Mouse (Mus musculus) hindbrain, embryonic 16.5 days (tissue): ENCODE data around the gene Bora. TPM values are rescaled to one million over a fixed set of nuclear protein-coding genes. Genes with fewer than 3 reads are reported as not detected.

Experiments used
- ATAC-seq: fragments of 200-750 bp; cut with Nextera tagmentation; 2 replicates; pipeline ENCODE4 v1.8.0; 2017; ENCODE audit warnings: moderate TSS enrichment, moderate library complexity
- H3K27ac ChIP-seq: fragments of 300-500 bp; sonication (generic); 2 replicates; pipeline ENCODE4 v1.5.1; 2014; ENCODE audit warnings: low read depth, mild to moderate bottlenecking, control low read depth, low read length, moderate library complexity
- H3K27me3 ChIP-seq: fragments of 300-500 bp; sonication (generic); replicated peaks from 2 replicates; pipeline ENCODE4 v1.6.1; 2014; ENCODE audit warnings: low read length; ENCODE audit not compliant: control insufficient read depth, insufficient read depth
- H3K36me3 ChIP-seq: fragments of 300-500 bp; sonication (generic); 2 replicates; pipeline ENCODE4 v1.6.1; 2014; ENCODE audit warnings: mild to moderate bottlenecking, low read length, moderate library complexity, mixed read lengths; ENCODE audit not compliant: control insufficient read depth, insufficient read depth
- H3K4me1 ChIP-seq: fragments of 300-500 bp; sonication (generic); 2 replicates; pipeline ENCODE4 v1.6.1; 2014; ENCODE audit warnings: low read depth, low read length; ENCODE audit not compliant: control insufficient read depth, insufficient read depth
- H3K4me2 ChIP-seq: fragments of 300-500 bp; sonication (generic); 2 replicates; pipeline ENCODE4 v1.6.1; 2014; ENCODE audit warnings: mild to moderate bottlenecking, low read length, control low read depth, moderate library complexity
- H3K4me3 ChIP-seq: fragments of 300-500 bp; sonication (generic); 2 replicates; pipeline ENCODE4 v1.5.1; 2014; ENCODE audit warnings: mild to moderate bottlenecking, low read length, control low read depth, moderate library complexity
- H3K9ac ChIP-seq: fragments of 300-500 bp; sonication (generic); 2 replicates; pipeline ENCODE4 v1.6.1; 2014; ENCODE audit warnings: low read depth, mild to moderate bottlenecking, control low read depth, low read length, moderate library complexity
- H3K9me3 ChIP-seq: fragments of 300-500 bp; sonication (generic); 2 replicates; pipeline ENCODE4 v1.6.1; 2014; ENCODE audit warnings: mild to moderate bottlenecking, low read length, moderate library complexity; ENCODE audit not compliant: control insufficient read depth
- WGBS: fragments of 180-500 bp; shearing (Covaris S2); extraction: QIAGEN DNeasy Blood & Tissue Kit; methylation state at CpG from one replicate; pipeline ENCODE4 v1.1.7; 2014; 5-methylcytosine and 5-hydroxymethylcytosine counted together
- polyA plus RNA-seq: library from polyadenylated mRNA; unstranded; fragments of >200 nt; fragmentation: Nextera tagmentation; extraction: Ambion mirVana; gene quantifications from 2 replicates; pipeline ENCODE4 v1.2.1, GENCODE M21; 2015

Gene Bora
- polyA plus RNA-seq: 14.4 and 15.3 TPM in 2 replicates

GRCm38 (mm10) chr14:99046031-99046781 is at the start of gene Bora, which contains the start of gene Mzt1:
Gene Bora, plus strand, starts transcription at chr14:99046222.
Gene Mzt1, minus strand, starts transcription at chr14:99046134.
- Histone ChIP-seq H3K4me2 (peak within 1 kb of the TSS; percentile 93), H3K27ac (peak within 1 kb of the TSS; percentile 86), H3K27me3 (no peaks in the 10 kb centered on the region), H3K4me1 (peaks cover 22% of the 10 kb centered on the region), H3K9me3 (no peaks in the 10 kb centered on the region), H3K36me3 (no peaks in the 10 kb centered on the region), H3K9ac (peak within 1 kb of the TSS; percentile 97), H3K4me3 (peak within 1 kb of the TSS; percentile 98)
- ATAC-seq: peak; percentile 97
- WGBS: under 1% methylated on average over 71 of the region's 81 CpGs

GRCm38 (mm10) chr14:99010224-99010919 is 35.6 kb upstream of the Bora start:
- H3K9ac ChIP-seq: no peak overlapping the region
- WGBS: 59% methylated on average over 8 of the region's 8 CpGs
- H3K27ac ChIP-seq: no peak overlapping the region
- H3K4me1 ChIP-seq: no peaks in the 10 kb centered on the region
- ATAC-seq: no peak
- no peak overlapping the region for H3K4me2 ChIP-seq
- no peaks in the 10 kb centered on the region for H3K9me3 ChIP-seq
- no peak overlapping the region for H3K4me3 ChIP-seq
- no peaks in the 10 kb centered on the region for H3K27me3 ChIP-seq
- H3K36me3 ChIP-seq: no peaks in the 10 kb centered on the region

GRCm38 (mm10) chr14:99010920-99011313 is 35.1 kb upstream of the Bora start:
- Histone ChIP-seq H3K36me3 (no peaks in the 10 kb centered on the region), H3K4me2 (no peak overlapping the region), H3K9ac (no peak overlapping the region), H3K9me3 (no peaks in the 10 kb centered on the region), H3K4me3 (no peak overlapping the region), H3K27me3 (no peaks in the 10 kb centered on the region), H3K27ac (no peak overlapping the region), H3K4me1 (no peaks in the 10 kb centered on the region)
- WGBS: 65% methylated on average over 2 of the region's 2 CpGs
- ATAC-seq: no peak

GRCm38 (mm10) chr14:99018691-99019090 is 27.3 kb upstream of the Bora start:
- no peak overlapping the region for H3K4me3 ChIP-seq
- no peak overlapping the region for H3K9ac ChIP-seq
- 86% methylated on average over 7 of the region's 7 CpGs for WGBS
- H3K27me3 ChIP-seq: no peaks in the 10 kb centered on the region
- H3K27ac ChIP-seq: no peak overlapping the region
- no peak for ATAC-seq
- H3K36me3 ChIP-seq: no peaks in the 10 kb centered on the region
- no peaks in the 10 kb centered on the region for H3K4me1 ChIP-seq
- H3K4me2 ChIP-seq: no peak overlapping the region
- H3K9me3 ChIP-seq: no peaks in the 10 kb centered on the region

GRCm38 (mm10) chr14:99019136-99019808 is 26.8 kb upstream of the Bora start:
- H3K9ac ChIP-seq: no peak overlapping the region
- no peak for ATAC-seq
- whole genome bisulfite sequencing: 60% methylated on average over 10 of the region's 10 CpGs

GRCm38 (mm10) chr14:99022346-99023086 is 23.5 kb upstream of the Bora start:
- peak; percentile 69 for ATAC-seq

More at GRCm38 (mm10) chr14:99019136-99019808, 26.8 kb upstream of the Bora start:
- Histone ChIP-seq H3K36me3 (no peaks in the 10 kb centered on the region), H3K4me2 (no peak overlapping the region), H3K27ac (no peak overlapping the region), H3K9me3 (no peaks in the 10 kb centered on the region), H3K27me3 (no peaks in the 10 kb centered on the region), H3K4me1 (no peaks in the 10 kb centered on the region), H3K4me3 (no peak overlapping the region)

DNA sequence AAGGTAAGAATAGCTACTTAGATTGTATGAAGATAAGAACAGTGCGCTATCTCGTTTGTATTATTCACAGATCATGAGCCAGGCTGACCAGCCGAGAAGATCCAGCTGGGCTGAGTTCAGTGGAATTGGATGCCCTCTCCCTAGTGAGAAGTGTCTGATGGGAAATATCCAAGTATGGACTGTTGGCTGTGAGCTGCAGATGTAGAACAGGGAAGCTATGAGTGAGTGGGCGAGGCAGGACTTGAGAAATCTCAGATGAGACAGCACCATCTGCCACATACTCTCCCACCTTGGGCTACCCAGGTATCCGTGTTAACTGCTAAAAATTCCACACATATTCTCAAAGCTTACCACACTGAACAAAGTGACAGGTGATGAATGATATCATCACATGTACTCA is 16.0 kb upstream of the Bora start:
- Histone ChIP-seq H3K9ac (no peak overlapping the region), H3K36me3 (peaks cover 5% of the 10 kb centered on the region; the same call in 1 of the 2 replicates), H3K27me3 (no peaks in the 10 kb centered on the region), H3K4me3 (no peak overlapping the region), H3K27ac (no peak overlapping the region), H3K4me2 (no peak overlapping the region), H3K9me3 (no peaks in the 10 kb centered on the region), H3K4me1 (no peaks in the 10 kb centered on the region)
- ATAC-seq: no peak; the same call in 1 of the 2 replicates
- 75% methylated on average over 5 of the region's 5 CpGs for WGBS

More at GRCm38 (mm10) chr14:99022346-99023086, 23.5 kb upstream of the Bora start:
- H3K27ac ChIP-seq: no peak overlapping the region
- no peaks in the 10 kb centered on the region for H3K27me3 ChIP-seq
- H3K9me3 ChIP-seq: no peaks in the 10 kb centered on the region
- peak overlapping the region; percentile 55; the same call in 1 of the 2 replicates for H3K9ac ChIP-seq
- H3K4me2 ChIP-seq: peak overlapping the region; percentile 54
- 42% methylated on average over 12 of the region's 12 CpGs for WGBS
- H3K4me1 ChIP-seq: no peaks in the 10 kb centered on the region
- H3K36me3 ChIP-seq: no peaks in the 10 kb centered on the region
- H3K4me3 ChIP-seq: peak overlapping the region; percentile 33

- Histone ChIP-seq H3K4me3 (no peak overlapping the region), H3K4me2 (no peak overlapping the region), H3K36me3 (peaks cover 8% of the 10 kb centered on the region; the same call in 1 of the 2 replicates), H3K9me3 (no peaks in the 10 kb centered on the region), H3K9ac (no peak overlapping the region), H3K4me1 (no peaks in the 10 kb centered on the region), H3K27ac (no peak overlapping the region), H3K27me3 (no peaks in the 10 kb centered on the region)
- ATAC-seq: 0 out of 2 replicates have a peak, but pooled peaks have one; percentile 37
- 72% methylated on average over 5 of the region's 5 CpGs for WGBS
Measured at GRCm38 (mm10) chr14:99031337-99031873, 14.6 kb upstream of the Bora start.
